Mouse (Mus musculus) megakaryocyte, embryonic 14.5 days (primary cell): ENCODE results near the gene Myl10.

Source experiments
- FLI1 ChIP-seq: IDR thresholded peaks from 2 replicates; pipeline ENCODE4 v1.6.1; 2012; ENCODE audit warnings: low read length, inconsistent platforms, mixed read lengths
- GATA1 ChIP-seq: IDR thresholded peaks from 3 replicates; pipeline ENCODE4 v1.6.1; 2012; ENCODE audit warnings: mixed read lengths, low read length, inconsistent platforms, borderline replicate concordance

GRCm38 (mm10) chr5:136692784-136693183 is at the start of gene Myl10:
- no peak for TF ChIP-seq FLI1
- no peak for TF ChIP-seq GATA1
